Mouse (Mus musculus): Measurements from ENCODE around the gene H3f3b.

The H3f3b gene

GRCm38 (mm10) chr11:116001725-116002124 is 26.0 kb downstream of the H3f3b start:
- no peak for ATAC-seq (ENCODE audit: low TSS enrichment)

- no peak for ATAC-seq (ENCODE audit: low TSS enrichment)
These were observed 27.2 kb downstream of the H3f3b start for GRCm38 (mm10) chr11:116000607-116001006.

DNA sequence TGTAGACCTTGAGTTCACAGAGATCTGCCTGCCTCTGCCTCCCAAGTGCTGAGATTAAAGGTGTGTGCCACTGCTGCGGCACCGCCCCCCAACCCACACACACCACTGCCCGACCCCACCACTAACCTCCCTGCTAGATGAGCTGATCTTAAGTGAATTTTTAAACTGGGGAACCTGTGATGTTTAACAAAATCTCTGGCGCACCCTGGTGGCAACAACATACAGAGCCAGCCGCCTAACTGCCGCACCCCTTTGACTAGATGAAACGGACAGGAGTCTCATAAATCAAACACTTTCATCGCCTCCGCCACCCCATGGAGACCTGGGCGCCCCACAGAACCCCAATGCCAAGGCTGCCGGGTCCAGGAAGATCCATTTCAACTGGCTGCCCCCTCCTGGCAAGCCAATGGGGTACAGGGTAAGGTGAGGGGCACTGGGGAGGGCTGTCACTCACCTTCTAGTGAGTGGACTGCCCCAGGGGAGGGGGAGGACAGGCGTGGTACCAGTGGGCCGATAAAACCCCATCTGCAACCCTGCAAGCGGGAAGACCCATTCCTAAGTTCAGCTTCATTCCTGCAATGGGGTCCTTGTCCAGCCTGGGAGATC is 28.1 kb downstream of the H3f3b start:
- ATAC-seq (ENCODE audit: low TSS enrichment) = peak; percentile 41; the same call in 1 of the 2 replicates

DNA sequence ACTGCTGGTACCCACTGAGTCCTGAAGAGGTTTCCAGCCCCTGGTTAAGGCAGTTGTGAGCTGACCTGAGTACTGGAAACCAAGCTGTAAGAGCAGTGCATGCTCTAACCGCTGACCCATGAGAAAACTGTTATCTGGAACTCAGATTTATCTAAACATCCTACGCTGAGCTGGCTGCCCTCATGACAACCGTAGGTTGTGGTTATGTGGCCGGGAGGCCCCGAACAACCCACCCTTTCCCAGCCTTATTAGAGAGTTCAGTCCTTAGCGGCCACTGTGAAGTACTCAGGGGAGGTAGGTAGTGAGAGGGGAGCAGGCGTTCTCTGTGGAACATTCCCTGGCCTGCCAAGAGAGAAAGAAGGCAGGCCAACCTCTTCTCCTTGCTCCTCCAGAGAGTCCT is 28.7 kb downstream of the H3f3b start:
- no peak for ATAC-seq (ENCODE audit: low TSS enrichment)

DNA sequence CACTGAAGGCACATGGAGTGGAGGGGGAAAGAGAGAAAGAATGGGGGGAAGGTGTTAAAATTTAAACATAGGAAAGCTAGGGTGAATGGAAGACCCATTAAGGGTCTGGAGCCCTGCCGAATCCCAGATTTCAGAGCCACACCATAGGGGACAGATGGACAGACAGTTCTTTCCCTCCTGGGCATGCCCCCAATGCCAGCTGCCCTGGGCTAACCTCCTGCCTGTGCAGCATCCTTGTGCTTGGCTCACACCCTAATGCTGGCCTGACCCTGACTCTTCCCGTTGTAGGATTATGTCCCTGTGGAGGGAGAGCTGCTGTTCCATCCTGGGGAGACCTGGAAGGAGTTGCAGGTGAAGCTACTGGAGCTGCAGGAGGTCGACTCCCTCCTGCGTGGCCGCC is 30.1 kb downstream of the H3f3b start:
- no peak for ATAC-seq (ENCODE audit: low TSS enrichment)

DNA sequence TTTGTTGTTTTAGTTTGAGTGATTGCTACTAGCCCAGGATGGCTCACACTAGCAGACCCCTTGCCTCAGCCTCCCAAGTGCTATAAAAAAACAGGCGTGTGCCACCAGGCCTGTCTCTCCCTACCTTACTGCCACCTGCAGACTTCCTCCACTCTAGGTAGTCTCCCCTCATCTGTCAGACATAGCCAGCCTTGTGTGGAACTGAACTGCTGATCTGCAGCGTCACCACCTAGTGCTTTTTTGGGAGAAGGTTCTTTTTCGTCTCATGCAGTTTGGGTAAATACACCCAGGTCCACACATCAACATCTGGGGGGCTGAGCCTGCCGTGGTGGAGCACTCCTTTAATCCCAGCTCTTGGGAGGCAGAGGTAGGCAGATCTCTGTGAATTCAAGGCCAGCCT is 30.7 kb downstream of the H3f3b start:
- ATAC-seq (ENCODE audit: low TSS enrichment) = no peak

DNA sequence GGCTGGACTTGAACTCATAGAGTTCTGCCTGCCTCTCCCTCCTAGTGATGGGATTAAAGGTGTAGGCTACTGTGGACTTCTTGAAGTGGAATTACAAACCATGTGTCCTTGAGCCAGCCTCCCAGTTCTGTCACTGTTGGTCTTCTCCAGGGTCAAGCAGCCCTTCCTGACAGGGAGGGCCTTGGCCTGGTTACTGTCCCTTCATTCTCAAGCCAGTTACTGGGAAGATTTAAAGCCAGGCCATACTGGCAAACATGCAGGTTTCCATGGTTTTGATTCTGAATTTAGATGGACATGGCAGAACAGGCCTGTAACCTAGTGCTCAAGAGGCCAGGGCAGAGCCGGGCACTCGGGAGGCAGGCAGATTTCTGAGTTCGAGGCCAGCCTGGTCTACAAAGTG is 32.5 kb downstream of the H3f3b start:
- no peak for ATAC-seq (ENCODE audit: low TSS enrichment)

DNA sequence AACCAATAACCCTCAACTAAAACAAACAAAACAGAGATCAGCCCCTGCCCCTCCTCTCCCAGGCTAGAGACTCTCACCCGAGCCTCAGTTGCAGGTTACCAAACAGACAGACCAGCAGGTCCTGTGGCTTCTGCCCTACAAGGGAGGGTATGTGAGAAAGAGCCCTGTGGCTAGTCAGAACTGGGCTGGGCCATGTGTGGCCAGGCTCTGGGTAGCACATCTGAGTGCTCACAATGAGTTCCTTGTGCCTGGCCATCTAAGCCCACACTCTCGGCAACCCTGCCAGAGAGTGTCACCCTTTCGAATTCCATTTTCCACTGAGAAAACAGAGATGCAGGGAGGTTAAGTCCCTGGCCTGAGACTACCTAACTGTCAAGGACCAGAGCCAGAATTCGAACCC is 35.7 kb downstream of the H3f3b start:
- peak; percentile 59; the same call in 1 of the 2 replicates for ATAC-seq (ENCODE audit: low TSS enrichment)

- no peak for ATAC-seq (ENCODE audit: low TSS enrichment)
These were observed 38.1 kb downstream of the H3f3b start for GRCm38 (mm10) chr11:115989686-115990085.

DNA sequence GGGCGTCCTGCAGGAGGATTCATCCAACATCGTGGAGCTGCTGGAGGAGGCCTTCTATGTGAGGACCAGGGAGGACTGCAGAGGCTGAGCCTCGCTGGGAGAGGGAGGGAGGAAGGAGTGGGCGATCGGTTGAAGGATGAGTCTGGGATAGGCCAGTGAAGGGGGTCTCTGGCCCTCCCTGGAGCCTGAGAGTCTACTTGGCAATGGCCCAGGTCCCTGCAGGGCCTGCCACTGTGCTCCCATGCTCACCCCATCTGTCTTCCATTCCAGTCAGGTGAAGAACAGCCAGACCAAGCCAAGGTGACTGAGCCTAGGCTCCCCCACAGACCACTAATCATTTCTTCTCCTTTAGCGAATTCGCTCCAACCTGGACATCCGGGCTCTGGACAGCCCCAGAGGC is 44.5 kb downstream of the H3f3b start:
- no peak for ATAC-seq (ENCODE audit: low TSS enrichment)

GRCm38 (mm10) chr11:115982472-115982871 is 45.3 kb downstream of the H3f3b start:
- ATAC-seq (ENCODE audit: low TSS enrichment) = no peak

GRCm38 (mm10) chr11:115975544-115975943 is 52.2 kb downstream of the H3f3b start:
- ATAC-seq (ENCODE audit: low TSS enrichment) = no peak

- ATAC-seq (ENCODE audit: low TSS enrichment) = no peak
These were observed 52.7 kb downstream of the H3f3b start for GRCm38 (mm10) chr11:115975083-115975420.

DNA sequence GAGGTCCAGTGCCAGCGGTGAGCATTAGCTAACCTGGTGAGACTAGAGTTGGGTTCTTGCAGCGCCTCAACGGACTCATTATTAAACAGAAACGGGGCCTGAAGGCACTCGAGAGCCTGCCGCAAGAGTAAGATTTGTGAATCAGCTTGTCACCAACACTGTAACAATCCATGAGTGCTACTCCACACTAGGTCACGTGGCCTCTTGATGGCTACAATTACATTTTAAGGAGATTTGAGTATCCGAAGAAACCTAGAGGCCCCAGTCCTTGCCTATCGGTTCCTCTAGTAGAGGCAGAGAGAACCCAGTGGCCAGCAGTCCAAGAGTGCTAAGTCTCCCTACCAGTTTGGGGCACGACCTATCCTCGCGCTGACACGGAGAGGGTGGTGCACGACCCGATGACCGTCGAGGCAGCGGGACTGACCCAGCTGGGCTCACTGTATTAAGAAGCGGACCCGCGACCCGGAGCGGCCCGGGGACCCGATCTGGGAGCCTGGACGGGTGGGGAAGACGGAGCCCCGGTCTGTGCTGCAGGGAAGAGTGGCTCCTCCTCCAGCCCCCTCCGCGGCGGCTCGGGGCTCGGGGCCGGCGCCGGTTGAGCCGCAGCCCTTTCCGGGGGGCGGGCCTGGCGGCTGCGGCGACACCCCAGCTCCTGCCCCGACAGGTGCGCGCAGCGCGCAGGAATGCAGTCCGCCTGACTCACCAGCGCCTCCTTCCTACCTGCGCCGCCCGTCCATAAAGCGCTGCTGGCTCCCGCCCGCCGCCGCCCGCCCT is 53.3 kb downstream of the H3f3b start, which contains the start of gene Itgb4:
Gene Itgb4, plus strand, starts transcription at position 401 of the 774 bp plus-strand sequence.
- no peak; the same call in 1 of the 2 replicates for ATAC-seq (ENCODE audit: low TSS enrichment)

All from frontal cortex, adult (tissue).